30 mouse cellular contexts compared by ENCODE assay signal in genomic region chr6:55370831-55371230, GRCm38 (mm10). TPM values are rescaled to one million over a fixed set of nuclear protein-coding genes. Genes with fewer than 3 reads are reported as not detected.
DNase-seq lines count a peak whose midpoint lies in the region; ATAC-seq and TF ChIP-seq lines count a peak whose summit lies in the region.
"Had no signal": no experiment of that assay in that cellular context is flagged by ENCODE, and none has a peak within 500 bp of the region (broad histone marks: within the 10 kb centered on the region; RNA-seq: fewer than 3 reads in every experiment).

No protein-coding gene starts in this region.

- WGBS in heart, embryonic 10.5 days = 67% methylated on average over 6 of the region's 6 CpGs
- 67% methylated on average over 6 of the region's 6 CpGs for WGBS in heart, adult 2 months
- 13% methylated on average over 6 of the region's 6 CpGs for WGBS in liver, embryonic 15.5 days (ENCODE audit: insufficient replicate concordance)

- no peak overlapping the region for H3K4me3 ChIP-seq in heart, embryonic 10.5 days
- no peak overlapping the region for H3K4me3 ChIP-seq in heart, adult 2 months
- no peak overlapping the region for H3K4me3 ChIP-seq in liver, embryonic 15.5 days (replicated peaks)
- H3K4me3 ChIP-seq: embryonic facial prominence, embryonic 10.5 days; hindbrain, embryonic 15.5 days; limb, embryonic 12.5 days; midbrain, embryonic 15.5 days; neural tube, embryonic 12.5 days had no signal

- H3K79me2 ChIP-seq in heart, adult 2 months (replicated peaks; ENCODE audit: control insufficient read depth, insufficient read depth, low read length) = no peaks in the 10 kb centered on the region

- peak overlapping the region; percentile 24 for H3K4me2 ChIP-seq in liver, embryonic 15.5 days
- H3K4me2 ChIP-seq: hindbrain, embryonic 15.5 days; limb, embryonic 12.5 days; midbrain, embryonic 15.5 days; neural tube, embryonic 12.5 days had no signal

- no peaks in the 10 kb centered on the region for H3K36me3 ChIP-seq in heart, embryonic 10.5 days
- H3K36me3 ChIP-seq in heart, adult 2 months (ENCODE audit: control insufficient read depth, insufficient read depth, low read length) = no peaks in the 10 kb centered on the region
- no peaks in the 10 kb centered on the region for H3K36me3 ChIP-seq in liver, embryonic 15.5 days (replicated peaks)
- H3K36me3 ChIP-seq: embryonic facial prominence, embryonic 10.5 days; hindbrain, embryonic 15.5 days; limb, embryonic 12.5 days; midbrain, embryonic 15.5 days; neural tube, embryonic 12.5 days had no signal

- peak; percentile 62 to 64; a peak in 2 of 4 replicates for ATAC-seq in hematopoietic stem cell, adult 5-6 weeks (replicated peaks in 1 of 2; ENCODE audit: insufficient read depth in 1 of 2, low FRiP score in 2 of 2, low TSS enrichment in 1 of 2, low read depth in 1 of 2, poor library complexity in 2 of 2, severe bottlenecking in 2 of 2)
- peak; percentile 65 for ATAC-seq in liver, embryonic 15.5 days (ENCODE audit: insufficient read depth)
- ATAC-seq: CD4-positive, CD25-positive, alpha-beta regulatory T cell, adult 4 months; forebrain, postnatal 0 days; midbrain, embryonic 15.5 days had no signal

- no peak for TF ChIP-seq EP300 in heart, adult 2 months (IDR thresholded peaks at IDR 0.05; ENCODE audit: insufficient read depth, low read depth, low read length)

- intact Hi-C loops in heart, adult 2 months (cut with DNase I) = no loop called here

- H3K27ac ChIP-seq in heart, embryonic 10.5 days = no peak overlapping the region
- H3K27ac ChIP-seq in heart, adult 2 months = no peak overlapping the region
- H3K27ac ChIP-seq in liver, embryonic 15.5 days (replicated peaks) = peak overlapping the region; percentile 69
- H3K27ac ChIP-seq: embryonic facial prominence, embryonic 10.5 days; hindbrain, embryonic 15.5 days; limb, embryonic 12.5 days; midbrain, embryonic 15.5 days; neural tube, embryonic 12.5 days had no signal

- no peak for TF ChIP-seq CTCF in heart, adult 2 months (IDR thresholded peaks at IDR 0.05)

- H3K9ac ChIP-seq in heart, adult 2 months (ENCODE audit: low read depth, low read length) = no peak overlapping the region
- no peak overlapping the region for H3K9ac ChIP-seq in liver, embryonic 15.5 days
- H3K9ac ChIP-seq: forebrain, postnatal 0 days; hindbrain, embryonic 15.5 days; limb, embryonic 12.5 days; midbrain, embryonic 15.5 days; neural tube, embryonic 12.5 days had no signal

- H3K4me1 ChIP-seq in heart, embryonic 10.5 days = no peaks in the 10 kb centered on the region
- no peaks in the 10 kb centered on the region for H3K4me1 ChIP-seq in heart, adult 2 months (ENCODE audit: control insufficient read depth, insufficient read depth, low read length)
- H3K4me1 ChIP-seq in liver, embryonic 15.5 days (replicated peaks) = peaks cover 39% of the 10 kb centered on the region
- H3K4me1 ChIP-seq: embryonic facial prominence, embryonic 10.5 days; hindbrain, embryonic 15.5 days; midbrain, embryonic 15.5 days; neural tube, embryonic 12.5 days had no signal

- H3K27me3 ChIP-seq in heart, embryonic 10.5 days (ENCODE audit: insufficient read depth, poor library complexity, severe bottlenecking) = peaks cover 2% of the 10 kb centered on the region; the same call in 1 of the 2 replicates
- no peaks in the 10 kb centered on the region for H3K27me3 ChIP-seq in heart, adult 2 months (ENCODE audit: control insufficient read depth, insufficient read depth, low read length)
- no peaks in the 10 kb centered on the region for H3K27me3 ChIP-seq in liver, embryonic 15.5 days
- H3K27me3 ChIP-seq: hindbrain, embryonic 15.5 days; limb, embryonic 12.5 days; midbrain, embryonic 15.5 days; neural tube, embryonic 12.5 days had no signal

- TF ChIP-seq POLR2A in heart, adult 2 months (IDR thresholded peaks at IDR 0.05; ENCODE audit: insufficient read depth, low read depth, low read length) = no peak

- peak; percentile 33 for DNase-seq in heart, embryonic 10.5 days (ENCODE audit: low spot score)
- no peak for DNase-seq in heart, adult 2 months
- DNase-seq in layer of hippocampus, adult 9-11 months = no peak
- DNase-seq in MN1 (ENCODE audit: low spot score) = no peak
- DNase-seq in thymus, adult 18-20 months = no peak
- DNase-seq: adrenal gland, adult 8-10 months; cerebellum, adult 9-10 months; forebrain, postnatal 0 days; gastrocnemius, postnatal 14 days; heart, adult 18-20 months; heart, postnatal 36 days; kidney, adult 2 months; kidney, postnatal 10 days; lung, adult 2 months; lung, postnatal 14 days; retina, postnatal 1 day; right cerebral cortex, postnatal 25 days; spleen, adult 18-20 months had no signal

- H3K9me3 ChIP-seq in heart, embryonic 10.5 days = no peaks in the 10 kb centered on the region
- H3K9me3 ChIP-seq in liver, embryonic 15.5 days (replicated peaks) = 0 out of 2 replicates have a peak, but pooled peaks cover 3% of the 10 kb centered on the region
- H3K9me3 ChIP-seq: embryonic facial prominence, embryonic 10.5 days; hindbrain, embryonic 15.5 days; limb, embryonic 12.5 days; midbrain, embryonic 15.5 days; neural tube, embryonic 12.5 days had no signal

RNA-seq across cellular contexts. Expression of gene Ghrhr, which starts 5.3 kb away (rescaled TPM):
- not detected in 2 replicates for polyA plus RNA-seq in heart, embryonic 10.5 days (2016; fragmentation: Nextera tagmentation; extraction: Ambion mirVana)
- not detected for total RNA-seq in heart, adult 2 months (2021)
- polyA plus RNA-seq in heart, adult 2 months (2012; rRNA removed) = not detected in 2 replicates
- total RNA-seq in hematopoietic stem cell, adult 5-6 weeks (2017) = not detected in 2 replicates
- polyA plus RNA-seq in liver, embryonic 15.5 days (2015; fragmentation: Nextera tagmentation; extraction: Ambion mirVana) = 0.08 TPM in 1 of 2 replicates, not detected in the other
- total RNA-seq: adrenal gland, adult 8-10 months; forebrain, postnatal 0 days; gastrocnemius, postnatal 14 days; heart, adult 18-20 months; heart, postnatal 36 days; layer of hippocampus, postnatal 14 days; left cerebral cortex, postnatal 10 days had no signal
- polyA plus RNA-seq: CD4-positive, CD25-positive, alpha-beta regulatory T cell, adult 4 months; embryonic facial prominence, embryonic 10.5 days; forebrain, embryonic 11.5 days; forebrain, postnatal 0 days; heart, embryonic 14.5 days; hindbrain, embryonic 15.5 days; limb, embryonic 12.5 days; lung, adult 2 months; midbrain, embryonic 15.5 days; neural tube, embryonic 12.5 days had no signal

RNA-seq across cellular contexts. Expression of gene Aqp1, which starts 34.6 kb away (rescaled TPM):
- polyA plus RNA-seq in heart, embryonic 10.5 days (2016; fragmentation: Nextera tagmentation; extraction: Ambion mirVana) = 5.1 and 8.3 TPM in 2 replicates
- 100 to 1,000 TPM; 377 to 449 TPM for total RNA-seq in heart, adult 2 months (2021)
- 433 and 638 TPM in 2 replicates for polyA plus RNA-seq in heart, adult 2 months (2012; rRNA removed)
- 12.3 and 60.0 TPM in 2 replicates for total RNA-seq in hematopoietic stem cell, adult 5-6 weeks (2017)
- 75.8 and 85.1 TPM in 2 replicates for polyA plus RNA-seq in liver, embryonic 15.5 days (2015; fragmentation: Nextera tagmentation; extraction: Ambion mirVana)
- polyA plus RNA-seq: CD4-positive, CD25-positive, alpha-beta regulatory T cell, adult 4 months had no signal
